Mouse (Mus musculus) liver, postnatal 0 days (tissue): ENCODE data around the gene Stx19.

Source experiments
- CTCF ChIP-seq: sonication (generic); IDR thresholded peaks from 2 replicates; pipeline ENCODE4 v1.5.1; 2016; ENCODE audit warnings: antibody characterized with exemption, low read depth
- EP300 ChIP-seq: IDR thresholded peaks from 2 replicates; pipeline ENCODE4 v1.6.1; 2016; ENCODE audit warnings: antibody characterized with exemption, low read depth, mild to moderate bottlenecking

GRCm38 (mm10) chr16:62778282-62778681 lies 36.2 kb upstream of the Stx19 start:
- TF ChIP-seq CTCF (no peak), EP300 (no peak)
